Mouse (Mus musculus) C2C12 (cell line): Measurements from ENCODE around the gene Gmpr.

Experiments used
- CEBPB ChIP-seq: IDR thresholded peaks from one replicate; pipeline ENCODE4 v1.6.1; 2011; ENCODE audit warnings: low read depth, mild to moderate bottlenecking, control low read depth, moderate library complexity
- CTCF ChIP-seq: IDR thresholded peaks from one replicate; pipeline ENCODE4 v1.5.1; 2011; ENCODE audit not compliant: control insufficient read depth, insufficient read depth, insufficient read length
- FOSL1 ChIP-seq: IDR thresholded peaks from one replicate; pipeline ENCODE4 v1.8.0; 2011; ENCODE audit warnings: mild to moderate bottlenecking, low read length; ENCODE audit not compliant: poor library complexity, insufficient read depth, severe bottlenecking
- MAX ChIP-seq: IDR thresholded peaks from one replicate; pipeline ENCODE4 v1.6.1; 2011; ENCODE audit warnings: mild to moderate bottlenecking, control low read depth
- MYOD1 ChIP-seq: IDR thresholded peaks from one replicate; pipeline ENCODE4 v1.6.1; 2011; ENCODE audit warnings: low read depth; ENCODE audit not compliant: control insufficient read depth, insufficient read length
- USF1 ChIP-seq: IDR thresholded peaks from one replicate; pipeline ENCODE4 v1.6.1; 2011; ENCODE audit warnings: low read depth, mild to moderate bottlenecking, control low read depth, moderate library complexity

DNA sequence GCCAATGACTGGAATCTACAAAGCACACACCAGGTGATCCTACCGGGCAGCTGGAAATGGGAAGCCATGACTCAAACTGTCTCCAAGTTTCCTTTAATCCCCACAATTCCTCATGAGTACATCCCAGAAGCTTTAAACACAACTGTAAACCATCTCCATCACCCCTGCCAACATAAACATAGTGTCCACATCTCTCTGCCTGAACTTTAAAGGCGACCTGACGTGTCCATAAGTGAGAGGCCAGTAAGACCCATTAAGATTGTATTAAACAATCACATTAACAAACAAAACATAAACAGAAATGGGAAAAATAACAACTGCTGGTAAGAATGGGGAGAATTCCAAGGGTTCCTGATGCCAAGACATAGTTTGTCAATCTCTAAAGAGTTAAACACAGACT, 72.5 kb downstream of the Gmpr start:
- no peak for TF ChIP-seq CTCF
- no peak for TF ChIP-seq MYOD1
- no peak for TF ChIP-seq USF1
- no peak for TF ChIP-seq CEBPB
- no peak for TF ChIP-seq FOSL1
- no peak for TF ChIP-seq MAX
